Mouse (Mus musculus) left cerebral cortex, adult 9 months (tissue): ENCODE measurements at regions not wholly inside any gene's neighbourhood (a gene's known extent, or its start where the extent isn't known, plus 50 kb on each side); places are given as distances from the start of the nearest gene placed in this dataset.

Experiments
- DNase-seq, 2 experiments: peaks; one replicate each; pipeline ENCODE4 v3.0.0; 2022; ENCODE audit warnings: low spot score in 2 of 2

GRCm38 (mm10) chr13:103472216-103472615, 137.9 kb upstream of the Mast4 start:
- DNase-seq: no peak

- no peak for DNase-seq
Observed at GRCm38 (mm10) chr13:103470141-103470540, 135.8 kb upstream of the Mast4 start.

- no peak for DNase-seq
Observed at GRCm38 (mm10) chr13:103460499-103460898, 126.2 kb upstream of the Mast4 start.

- DNase-seq: no peak
Observed at GRCm38 (mm10) chr13:103459486-103460147, 125.3 kb upstream of the Mast4 start.

- no peak for DNase-seq
Observed at GRCm38 (mm10) chr13:103452837-103453236, 118.5 kb upstream of the Mast4 start.

GRCm38 (mm10) chr13:103430589-103430988, 96.3 kb upstream of the Mast4 start:
- DNase-seq: peak in 1 of 2 experiments; percentile 49

GRCm38 (mm10) chr13:103424011-103424410, 89.7 kb upstream of the Mast4 start:
- DNase-seq: no peak

- no peak for DNase-seq
Observed at GRCm38 (mm10) chr13:103423417-103423816, 89.1 kb upstream of the Mast4 start.

- DNase-seq: no peak
Observed at GRCm38 (mm10) chr13:103422997-103423396, 88.7 kb upstream of the Mast4 start.

GRCm38 (mm10) chr13:103419146-103419545, 84.8 kb upstream of the Mast4 start:
- DNase-seq: no peak

GRCm38 (mm10) chr13:103417256-103417655, 83.0 kb upstream of the Mast4 start:
- no peak for DNase-seq

GRCm38 (mm10) chr13:103415335-103415734, 81.0 kb upstream of the Mast4 start:
- DNase-seq: no peak

- no peak for DNase-seq
Observed at GRCm38 (mm10) chr13:103412566-103412965, 78.3 kb upstream of the Mast4 start.

GRCm38 (mm10) chr13:103409286-103409685, 75.0 kb upstream of the Mast4 start:
- DNase-seq: no peak

GRCm38 (mm10) chr13:103396526-103397020, 62.3 kb upstream of the Mast4 start:
- DNase-seq: no peak

GRCm38 (mm10) chr13:103396099-103396498, 61.8 kb upstream of the Mast4 start:
- no peak for DNase-seq

- DNase-seq: no peak
Observed at GRCm38 (mm10) chr13:103392581-103392980, 58.3 kb upstream of the Mast4 start.

GRCm38 (mm10) chr13:103391396-103391795, 57.1 kb upstream of the Mast4 start:
- DNase-seq: no peak

GRCm38 (mm10) chr13:103390991-103391390, 56.7 kb upstream of the Mast4 start:
- no peak for DNase-seq

GRCm38 (mm10) chr13:103386948-103387347, 52.7 kb upstream of the Mast4 start:
- no peak for DNase-seq
